Mouse (Mus musculus) liver, postnatal 0 days (tissue): ENCODE results near the gene Mlx. TPM values are rescaled to one million over a fixed set of nuclear protein-coding genes. Genes with fewer than 3 reads are reported as not detected.

Source experiments
- ATAC-seq: fragments of 200-750 bp; cut with Nextera tagmentation; 2 replicates; pipeline ENCODE4 v1.8.0; 2017; ENCODE audit warnings: mild to moderate bottlenecking, moderate library complexity
- DNase-seq: peaks from one replicate; pipeline ENCODE4 v3.0.0-alpha.2; 2016
- H3K27ac ChIP-seq: fragments of 300-500 bp; sonication (generic); 2 replicates; pipeline ENCODE4 v1.5.1; 2014; ENCODE audit warnings: antibody characterized with exemption, moderate library complexity, mild to moderate bottlenecking, low read depth
- H3K27me3 ChIP-seq: fragments of 300-500 bp; sonication (generic); 2 replicates; pipeline ENCODE4 v1.6.1; 2014; ENCODE audit warnings: low read length, control low read depth, mixed read lengths; ENCODE audit not compliant: insufficient read depth
- H3K36me3 ChIP-seq: fragments of 300-500 bp; sonication (generic); replicated peaks from 2 replicates; pipeline ENCODE4 v1.6.1; 2014; ENCODE audit warnings: mild to moderate bottlenecking, control low read depth, low read length, moderate library complexity, mixed read lengths; ENCODE audit not compliant: insufficient read depth
- H3K4me1 ChIP-seq: fragments of 300-500 bp; sonication (generic); 2 replicates; pipeline ENCODE4 v1.6.1; 2014; ENCODE audit warnings: antibody characterized with exemption, mild to moderate bottlenecking, control low read depth; ENCODE audit not compliant: insufficient read depth
- H3K4me2 ChIP-seq: fragments of 300-500 bp; sonication (generic); 2 replicates; pipeline ENCODE4 v1.6.1; 2014; ENCODE audit warnings: low read depth, mild to moderate bottlenecking, low read length, moderate library complexity, mixed read lengths
- H3K4me3 ChIP-seq: fragments of 300-500 bp; sonication (generic); 2 replicates; pipeline ENCODE4 v1.5.1; 2014; ENCODE audit warnings: low read depth, low read length
- H3K9ac ChIP-seq: fragments of 300-500 bp; sonication (generic); replicated peaks from 2 replicates; pipeline ENCODE4 v1.6.1; 2014; ENCODE audit warnings: mild to moderate bottlenecking, moderate library complexity
- H3K9me3 ChIP-seq: fragments of 300-500 bp; sonication (generic); 2 replicates; pipeline ENCODE4 v1.6.1; 2016; ENCODE audit warnings: mild to moderate bottlenecking, control low read depth, low read length, mixed read lengths
- CTCF ChIP-seq: sonication (generic); IDR thresholded peaks from 2 replicates; pipeline ENCODE4 v1.5.1; 2016; ENCODE audit warnings: antibody characterized with exemption, low read depth
- EP300 ChIP-seq: IDR thresholded peaks from 2 replicates; pipeline ENCODE4 v1.6.1; 2016; ENCODE audit warnings: antibody characterized with exemption, low read depth, mild to moderate bottlenecking
- WGBS: fragments of 180-500 bp; shearing (Covaris S2); extraction: QIAGEN DNeasy Blood & Tissue Kit; methylation state at CpG from one replicate; pipeline ENCODE4 v1.1.7; 2014; ENCODE audit not compliant: insufficient replicate concordance; 5-methylcytosine and 5-hydroxymethylcytosine counted together
- polyA plus RNA-seq: library from polyadenylated mRNA; unstranded; fragments of >200 nt; fragmentation: Nextera tagmentation; extraction: Ambion mirVana; gene quantifications from 2 replicates; pipeline ENCODE4 v1.2.1, GENCODE M21; 2015

Gene Mlx
- polyA plus RNA-seq, 1 experiment from 2014 or later = 24.1 TPM

DNA sequence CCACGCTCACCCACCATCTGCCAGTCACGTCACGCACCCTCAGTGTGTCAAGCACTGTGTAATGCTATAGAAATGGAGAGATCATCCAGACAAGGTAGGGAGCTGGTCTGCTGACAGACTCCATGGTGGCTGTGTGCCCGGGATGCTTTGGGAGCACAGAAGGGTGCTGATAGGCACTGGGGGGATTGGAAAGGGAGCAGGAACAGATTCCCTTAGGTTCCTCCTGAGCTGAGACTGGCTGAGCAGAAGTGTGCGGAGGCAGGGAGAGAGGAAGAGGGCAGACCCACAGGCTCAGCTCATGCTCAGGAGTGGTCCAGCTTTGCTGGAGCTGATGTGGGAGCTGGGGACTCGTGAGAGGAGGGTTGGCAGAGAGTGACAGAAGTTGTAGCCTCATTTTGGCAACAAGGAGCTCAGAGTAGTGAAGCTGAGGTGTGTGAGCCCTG is 36.0 kb upstream of the Mlx start:
- Histone ChIP-seq H3K4me1 (no peaks in the 10 kb centered on the region; the same call in 1 of the 2 replicates), H3K9ac (no peak overlapping the region), H3K27ac (no peak overlapping the region), H3K27me3 (no peaks in the 10 kb centered on the region), H3K36me3 (peaks cover 57% of the 10 kb centered on the region), H3K4me2 (no peak overlapping the region), H3K9me3 (peaks cover 5% of the 10 kb centered on the region), H3K4me3 (no peak overlapping the region)
- ATAC-seq (no peak), DNase-seq (no peak)
- 90% methylated on average over 6 of the region's 6 CpGs for WGBS
- TF ChIP-seq EP300 (no peak), CTCF (no peak)

DNA sequence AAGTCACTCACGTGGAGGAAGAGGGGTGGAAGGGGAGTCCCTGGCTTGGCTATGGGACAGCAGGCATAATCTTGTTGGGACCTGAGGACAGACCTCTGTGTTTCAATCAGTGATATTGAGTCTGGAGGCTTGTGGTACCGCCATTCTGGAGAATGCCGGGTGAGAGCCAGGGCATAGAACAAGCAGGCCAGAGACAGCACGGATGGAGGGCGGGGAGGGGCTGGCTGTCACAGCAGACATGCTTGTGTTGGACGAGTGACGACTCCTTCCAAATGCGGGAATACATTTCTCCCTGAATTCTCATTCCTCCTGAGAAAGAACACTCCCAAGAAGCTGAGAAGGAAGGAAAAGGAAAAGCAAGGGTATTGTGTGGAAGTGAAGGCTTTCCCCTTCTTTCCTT is 35.5 kb upstream of the Mlx start:
- TF ChIP-seq CTCF = no peak
- no peak for TF ChIP-seq EP300
- 85% methylated on average over 8 of the region's 8 CpGs for WGBS
- H3K4me2 ChIP-seq = no peak overlapping the region
- no peaks in the 10 kb centered on the region for H3K27me3 ChIP-seq
- no peak overlapping the region for H3K4me3 ChIP-seq
- peaks cover 57% of the 10 kb centered on the region for H3K36me3 ChIP-seq
- H3K9ac ChIP-seq = no peak overlapping the region
- ATAC-seq (no peak), DNase-seq (no peak)
- peaks cover 5% of the 10 kb centered on the region for H3K9me3 ChIP-seq
- no peak overlapping the region for H3K27ac ChIP-seq
- peaks cover under 1% of the 10 kb centered on the region for H3K4me1 ChIP-seq

DNA sequence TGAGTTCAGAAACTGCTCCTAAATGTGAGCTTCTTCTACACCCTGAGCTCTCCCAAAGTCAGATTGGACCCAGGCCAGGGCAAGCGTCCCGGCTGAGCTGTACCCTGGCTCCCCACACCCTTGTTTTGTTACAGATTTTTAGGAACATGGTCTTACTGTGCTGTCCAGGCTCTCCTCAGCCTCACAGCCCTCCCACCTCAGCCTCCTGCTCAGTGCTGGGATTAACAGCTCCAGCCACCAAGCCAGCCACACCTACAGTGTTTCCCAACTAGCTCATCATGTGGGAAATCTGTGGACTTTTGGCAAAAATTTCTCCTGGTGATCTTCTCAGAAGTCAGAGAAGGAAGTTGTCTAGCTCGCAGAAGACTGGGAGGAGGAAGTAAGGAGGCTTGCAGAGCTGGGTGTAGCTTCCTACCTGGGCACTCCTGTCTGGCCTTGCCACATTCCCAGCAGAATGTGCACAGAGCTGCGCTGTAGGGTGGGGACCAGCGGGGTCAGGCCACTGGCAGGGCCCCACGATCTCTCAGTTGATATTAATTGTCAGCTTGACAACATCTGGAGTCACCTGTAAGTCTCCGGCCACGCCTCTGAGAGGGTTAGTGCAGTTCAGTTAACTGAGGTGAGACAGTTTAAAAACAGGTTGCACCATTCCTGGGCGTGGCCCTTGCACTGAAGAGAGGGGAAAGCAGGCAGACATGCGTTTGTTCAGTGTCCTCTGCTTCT is 34.2 kb upstream of the Mlx start:
- peaks cover 57% of the 10 kb centered on the region for H3K36me3 ChIP-seq
- peak; percentile 62 for ATAC-seq
- no peak overlapping the region for H3K9ac ChIP-seq
- TF ChIP-seq CTCF = no peak
- no peak for TF ChIP-seq EP300
- 67% methylated on average over 10 of the region's 10 CpGs for WGBS
- no peaks in the 10 kb centered on the region for H3K27me3 ChIP-seq
- peaks cover 3% of the 10 kb centered on the region for H3K4me1 ChIP-seq
- no peak overlapping the region for H3K4me3 ChIP-seq
- peak overlapping the region; percentile 37 for H3K27ac ChIP-seq
- no peak overlapping the region for H3K4me2 ChIP-seq
- peak; percentile 52 for DNase-seq
- peaks cover 5% of the 10 kb centered on the region for H3K9me3 ChIP-seq

DNA sequence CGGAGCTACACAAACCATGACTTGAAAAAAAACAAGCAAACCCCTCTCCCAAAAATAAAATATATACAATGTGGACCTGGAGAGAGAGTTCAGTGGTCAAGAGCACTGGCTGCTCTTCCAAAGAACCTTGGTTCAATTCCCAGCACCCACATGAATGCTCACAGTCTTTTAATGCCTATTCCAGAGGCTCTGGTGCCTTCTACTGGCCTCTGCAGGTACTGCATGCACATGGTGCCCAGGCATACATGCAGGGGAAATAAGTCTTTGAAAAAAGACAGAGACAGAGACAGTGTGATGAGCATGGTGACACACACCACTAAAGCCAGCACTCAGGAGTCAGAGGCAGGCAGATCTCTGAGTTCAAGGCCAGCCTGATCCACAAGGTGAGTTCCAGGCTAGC is 33.1 kb upstream of the Mlx start:
- no peak for ATAC-seq
- Histone ChIP-seq H3K36me3 (peaks cover 56% of the 10 kb centered on the region), H3K9ac (no peak overlapping the region), H3K4me2 (no peak overlapping the region), H3K27me3 (no peaks in the 10 kb centered on the region), H3K4me3 (no peak overlapping the region), H3K9me3 (peaks cover 5% of the 10 kb centered on the region), H3K4me1 (peaks cover 3% of the 10 kb centered on the region), H3K27ac (no peak overlapping the region)
- 100% methylated on average over 1 of the region's 1 CpGs for WGBS
- TF ChIP-seq CTCF = peak; percentile 70
- no peak for TF ChIP-seq EP300
- DNase-seq = no peak

DNA sequence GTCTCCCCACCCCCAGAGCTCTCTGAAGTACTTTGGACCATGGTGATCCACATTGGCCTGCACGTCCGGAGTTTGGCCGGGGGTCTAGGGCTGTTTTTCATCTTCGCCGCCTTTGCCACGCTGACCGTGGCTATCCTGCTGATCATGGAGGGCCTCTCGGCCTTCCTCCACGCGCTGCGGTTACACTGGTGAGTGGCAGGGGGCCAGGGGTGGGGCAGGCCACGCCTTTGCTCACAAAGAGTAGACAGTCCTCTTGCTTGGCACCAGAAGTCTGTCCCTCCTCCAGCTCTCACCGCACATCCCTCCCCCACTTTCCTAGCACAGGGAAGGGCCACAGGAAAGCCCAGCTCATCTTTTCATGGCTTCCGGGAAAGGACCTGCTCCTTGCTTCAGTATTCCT is 31.7 kb upstream of the Mlx start:
- Histone ChIP-seq H3K27ac (no peak overlapping the region), H3K27me3 (no peaks in the 10 kb centered on the region), H3K4me1 (peaks cover 3% of the 10 kb centered on the region), H3K36me3 (peaks cover 45% of the 10 kb centered on the region), H3K9me3 (peaks cover 5% of the 10 kb centered on the region), H3K4me2 (no peak overlapping the region), H3K4me3 (no peak overlapping the region), H3K9ac (no peak overlapping the region)
- TF ChIP-seq CTCF = no peak
- no peak for TF ChIP-seq EP300
- DNase-seq (no peak), ATAC-seq (no peak)
- WGBS = 75% methylated on average over 14 of the region's 14 CpGs

DNA sequence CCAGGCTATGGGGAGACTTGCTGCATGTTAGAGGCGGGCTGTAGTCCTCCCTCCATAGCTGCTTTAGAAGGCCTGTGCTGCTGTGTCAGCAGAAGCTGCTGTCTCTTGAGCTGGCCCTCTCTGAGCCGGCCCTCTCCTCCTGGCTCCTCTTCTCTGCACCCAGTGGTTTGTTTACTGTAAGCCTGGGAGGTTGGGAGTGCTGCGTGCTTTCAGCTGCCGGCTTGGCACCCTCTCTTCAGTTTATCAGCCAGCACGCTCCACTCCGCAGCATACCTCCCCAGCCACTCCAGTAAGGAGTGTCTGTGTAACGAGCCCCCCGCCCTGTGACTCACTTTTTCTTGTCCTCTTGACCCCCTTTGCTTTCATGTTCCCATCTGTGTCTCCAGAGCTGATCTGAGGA is 30.2 kb upstream of the Mlx start:
- ATAC-seq (no peak; the same call in 1 of the 2 replicates), DNase-seq (no peak)
- 60% methylated on average over 8 of the region's 8 CpGs for WGBS
- Histone ChIP-seq H3K27ac (peak overlapping the region; percentile 34; the same call in 1 of the 2 replicates), H3K27me3 (no peaks in the 10 kb centered on the region), H3K9ac (no peak overlapping the region), H3K4me2 (no peak overlapping the region), H3K36me3 (peaks cover 38% of the 10 kb centered on the region), H3K4me3 (no peak overlapping the region), H3K4me1 (peaks cover 4% of the 10 kb centered on the region), H3K9me3 (peaks cover 5% of the 10 kb centered on the region)
- TF ChIP-seq CTCF = no peak
- TF ChIP-seq EP300 = no peak
